Mouse (Mus musculus) heart, postnatal 0 days (tissue): ENCODE measurements around the gene Cd8a. TPM values are rescaled to one million over a fixed set of nuclear protein-coding genes. Genes with fewer than 3 reads are reported as not detected.
A peak's percentile ranks its signal among the peaks of the same experiment; 100 is the strongest.
"Not testable (repeated sequence)": the region's sequence is repeated elsewhere in the genome, so short reads cannot be mapped to it uniquely, and the experiment has no call there.

Experiments
- ATAC-seq: fragments of 200-750 bp; cut with Nextera tagmentation; 2 replicates; pipeline ENCODE4 v1.8.0; 2017; ENCODE audit warnings: low read depth, moderate number of reproducible peaks, moderate library complexity; ENCODE audit not compliant: insufficient read depth
- DNase-seq: peaks from one replicate; pipeline ENCODE4 v3.0.0-alpha.2; 2016; ENCODE audit warnings: low spot score
- H3K27ac ChIP-seq: fragments of 300-500 bp; sonication (generic); 2 replicates; pipeline ENCODE4 v1.5.1; 2014; ENCODE audit warnings: low read depth, mild to moderate bottlenecking
- H3K27me3 ChIP-seq: fragments of 300-500 bp; sonication (generic); 2 replicates; pipeline ENCODE4 v1.6.1; 2014; ENCODE audit warnings: low read length, mixed read lengths; ENCODE audit not compliant: control insufficient read depth, insufficient read depth
- H3K36me3 ChIP-seq: fragments of 300-500 bp; sonication (generic); replicated peaks from 2 replicates; pipeline ENCODE4 v1.6.1; 2014; ENCODE audit warnings: low read length, mixed read lengths; ENCODE audit not compliant: control insufficient read depth, insufficient read depth
- H3K4me1 ChIP-seq: fragments of 300-500 bp; sonication (generic); 2 replicates; pipeline ENCODE4 v1.6.1; 2014; ENCODE audit warnings: antibody characterized with exemption; ENCODE audit not compliant: control insufficient read depth, insufficient read depth
- H3K4me2 ChIP-seq: fragments of 300-500 bp; sonication (generic); 2 replicates; pipeline ENCODE4 v1.6.1; 2014; ENCODE audit warnings: low read depth, mild to moderate bottlenecking, low read length, moderate library complexity
- H3K4me3 ChIP-seq: fragments of 300-500 bp; sonication (generic); 2 replicates; pipeline ENCODE4 v1.5.1; 2014; ENCODE audit warnings: low read depth, low read length
- H3K9ac ChIP-seq: fragments of 300-500 bp; sonication (generic); replicated peaks from 2 replicates; pipeline ENCODE4 v1.6.1; 2014; ENCODE audit warnings: low read depth, low read length, mixed read lengths
- H3K9me3 ChIP-seq: fragments of 300-500 bp; sonication (generic); replicated peaks from 2 replicates; pipeline ENCODE4 v1.6.1; 2016; ENCODE audit warnings: low read length; ENCODE audit not compliant: control insufficient read depth
- CTCF ChIP-seq: IDR thresholded peaks from 2 replicates; pipeline ENCODE4 v1.5.1; 2016; ENCODE audit warnings: antibody characterized with exemption, control low read depth, low read depth
- EP300 ChIP-seq: IDR thresholded peaks from 2 replicates; pipeline ENCODE4 v1.6.1; 2016; ENCODE audit warnings: antibody characterized with exemption, low read depth
- WGBS: fragments of 180-500 bp; shearing (Covaris S2); extraction: QIAGEN DNeasy Blood & Tissue Kit; methylation state at CpG from one replicate; pipeline ENCODE4 v1.1.7; 2014; 5-methylcytosine and 5-hydroxymethylcytosine counted together
- polyA plus RNA-seq: library from polyadenylated mRNA; unstranded; fragments of >200 nt; fragmentation: Nextera tagmentation; extraction: Ambion mirVana; gene quantifications from 2 replicates; pipeline ENCODE4 v1.2.1, GENCODE M21; 2015
- total RNA-seq: library from RNA; depleted of rRNA; stranded (reverse); fragments of >200 nt; gene quantifications from 2 replicates; pipeline ENCODE4 v1.2.3, GENCODE M21; 2014; ENCODE audit warnings: low replicate concordance; rRNA removed

Gene Cd8a
- total RNA-seq (5.4 TPM in 1 of 2 replicates, not detected in the other), polyA plus RNA-seq (0.04 TPM in 1 of 2 replicates, not detected in the other)

- DNase-seq, result no peak
- H3K4me3 ChIP-seq, result peak within 1 kb of the TSS; percentile 24; the same call in 1 of the 2 replicates
- H3K9ac ChIP-seq, result no peak within 1 kb of the TSS; the same call in 1 of the 2 replicates
- no peak for TF ChIP-seq EP300
- no peak for TF ChIP-seq CTCF
- no peak for ATAC-seq
- no peaks in the 10 kb centered on the region for H3K36me3 ChIP-seq
- 62% methylated on average over 14 of the region's 14 CpGs for WGBS
- H3K27ac ChIP-seq, result peak within 1 kb of the TSS; percentile 23; the same call in 1 of the 2 replicates
- H3K9me3 ChIP-seq, result no peaks in the 10 kb centered on the region
- H3K4me2 ChIP-seq, result no peak within 1 kb of the TSS
- H3K4me1 ChIP-seq, result no peaks in the 10 kb centered on the region
- H3K27me3 ChIP-seq, result no peaks in the 10 kb centered on the region
These were observed at the start of gene Cd8a for GRCm38 (mm10) chr6:71373249-71373775. Gene Cd8a, plus strand, starts transcription at chr6:71373427.

- WGBS, result 79% methylated on average over 9 of the region's 9 CpGs
- TF ChIP-seq CTCF (no peak), EP300 (no peak)
These were observed 48.4 kb upstream of the Cd8a start for GRCm38 (mm10) chr6:71324816-71325215.

GRCm38 (mm10) chr6:71329881-71330280 is 43.3 kb upstream of the Cd8a start:
- no peaks in the 10 kb centered on the region for H3K4me1 ChIP-seq
- H3K27ac ChIP-seq, result no peak overlapping the region
- no peaks in the 10 kb centered on the region for H3K27me3 ChIP-seq
- DNase-seq, result no peak
- no peak overlapping the region for H3K9ac ChIP-seq
- TF ChIP-seq EP300 (no peak), CTCF (no peak)
- WGBS, result 76% methylated on average over 6 of the region's 6 CpGs
- H3K36me3 ChIP-seq, result no peaks in the 10 kb centered on the region
- no peak for ATAC-seq
- H3K4me2 ChIP-seq, result no peak overlapping the region
- no peak overlapping the region for H3K4me3 ChIP-seq
- no peaks in the 10 kb centered on the region for H3K9me3 ChIP-seq

More at GRCm38 (mm10) chr6:71324816-71325215, 48.4 kb upstream of the Cd8a start:
- Histone ChIP-seq H3K4me3 (no peak overlapping the region; the same call in 1 of the 2 replicates), H3K27me3 (no peaks in the 10 kb centered on the region), H3K4me2 (no peak overlapping the region; the same call in 1 of the 2 replicates), H3K9me3 (no peaks in the 10 kb centered on the region), H3K4me1 (no peaks in the 10 kb centered on the region), H3K27ac (no peak overlapping the region), H3K36me3 (no peaks in the 10 kb centered on the region), H3K9ac (no peak overlapping the region)
- DNase-seq (no peak), ATAC-seq (no peak)

DNA sequence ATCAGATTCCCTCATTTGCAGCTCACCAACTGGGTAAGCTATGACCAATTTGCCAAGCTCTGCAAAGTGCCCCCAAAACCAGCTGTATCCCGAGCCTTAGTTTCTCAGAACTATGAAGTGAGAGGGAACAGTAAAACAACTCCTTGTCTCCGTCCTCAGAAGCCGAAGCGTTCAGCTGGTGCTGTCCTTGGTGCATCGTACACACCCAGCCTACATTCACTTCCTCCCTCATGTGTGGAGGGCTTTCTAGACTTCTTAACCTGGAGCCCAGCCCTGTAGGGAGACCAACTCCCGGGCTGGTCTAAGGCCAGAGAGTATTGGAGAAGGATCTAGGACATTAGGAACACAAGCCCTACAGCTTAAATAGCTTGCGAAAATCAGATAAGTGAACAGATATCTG is 42.7 kb upstream of the Cd8a start:
- Histone ChIP-seq H3K4me3 (no peak overlapping the region), H3K27me3 (no peaks in the 10 kb centered on the region), H3K27ac (peak overlapping the region; percentile 11; the same call in 1 of the 2 replicates), H3K4me2 (no peak overlapping the region), H3K9ac (no peak overlapping the region), H3K36me3 (no peaks in the 10 kb centered on the region), H3K4me1 (no peaks in the 10 kb centered on the region), H3K9me3 (no peaks in the 10 kb centered on the region)
- WGBS, result 70% methylated on average over 7 of the region's 7 CpGs
- no peak for TF ChIP-seq CTCF
- no peak for TF ChIP-seq EP300
- DNase-seq (no peak), ATAC-seq (no peak)

- WGBS, result 76% methylated on average over 2 of the region's 4 CpGs
- not testable (repeated sequence) for H3K9ac ChIP-seq, ATAC-seq, H3K27me3 ChIP-seq, H3K4me2 ChIP-seq, H3K9me3 ChIP-seq, H3K27ac ChIP-seq, H3K4me1 ChIP-seq, H3K36me3 ChIP-seq, DNase-seq, H3K4me3 ChIP-seq
These were observed 41.7 kb upstream of the Cd8a start for GRCm38 (mm10) chr6:71331491-71331890.
